Mouse (Mus musculus): ENCODE results near the gene Pilrb2. TPM values are rescaled to one million over a fixed set of nuclear protein-coding genes. Genes with fewer than 3 reads are reported as not detected.

Pilrb2 gene
- total and polyA plus RNA-seq, 3 experiments = not detected

GRCm38 (mm10) chr5:137914508-137914907 lies 42.9 kb upstream of the Pilrb2 start:
- TF ChIP-seq SMC3 (IDR thresholded peaks at IDR 0.05; ENCODE audit: low read depth, low read length) (peak; percentile 38), CTCF (conservative IDR thresholded peaks at IDR 0.05 in 1 of 2, IDR thresholded peaks at IDR 0.05 in 1 of 2; ENCODE audit: low read depth in 2 of 2, low read length in 2 of 2) (peak in 1 of 2 experiments; percentile 57; a peak in 2 of 4 replicates), ETS1 (conservative IDR thresholded peaks at IDR 0.05; ENCODE audit: low read depth, low read length) (no peak), RAD21 (IDR thresholded peaks at IDR 0.05; ENCODE audit: low read depth, low read length) (peak; percentile 38)
- no peak overlapping the region for H3K27ac ChIP-seq (ENCODE audit: insufficient read depth, low read depth)
- dilution Hi-C loops (cut with MboI; ENCODE audit: extremely low pct_ligation_motif_present, extremely low pct_unique_long_range_greater_than_20kb, low sequenced_read_pairs) (no loop called here), in situ Hi-C loops (cut with MboI; ENCODE audit: low pct_ligation_motif_present, low pct_unique_long_range_greater_than_20kb, low sequenced_read_pairs) (no loop called here)
- no peaks in the 10 kb centered on the region for H3K79me2 ChIP-seq (replicated peaks; ENCODE audit: control insufficient read depth, extremely low read depth, insufficient read depth, poor library complexity, severe bottlenecking)
- DNase-seq (ENCODE audit: extremely low read depth) = no peak
- H3K4me2 ChIP-seq (ENCODE audit: insufficient read depth, low read depth, poor library complexity, severe bottlenecking) = no peak overlapping the region
- H3K9me3 ChIP-seq (replicated peaks; ENCODE audit: low read length) = no peaks in the 10 kb centered on the region
- H3K4me1 ChIP-seq (ENCODE audit: control insufficient read depth in 1 of 2, insufficient read depth in 2 of 2) = peaks cover 2 to 14% of the 10 kb centered on the region in 2 experiments; a peak in 2 of 4 replicates
- H3K4me3 ChIP-seq (replicated peaks in 1 of 3; ENCODE audit: low read depth in 2 of 3, low read length in 2 of 3, poor library complexity in 1 of 3) = no peak overlapping the region
- no peaks in the 10 kb centered on the region for H3K27me3 ChIP-seq (replicated peaks)
- H3K9ac ChIP-seq (ENCODE audit: insufficient read depth, low read depth) = no peak overlapping the region
- no peaks in the 10 kb centered on the region for H3K36me3 ChIP-seq (replicated peaks in 1 of 2; ENCODE audit: control insufficient read depth in 1 of 2, insufficient read depth in 1 of 2, low read length in 1 of 2)

GRCm38 (mm10) chr5:137909564-137910262 lies 38.1 kb upstream of the Pilrb2 start:
- in situ Hi-C loops (cut with MboI; ENCODE audit: low pct_ligation_motif_present, low pct_unique_long_range_greater_than_20kb, low sequenced_read_pairs) = no loop called here
- no peaks in the 10 kb centered on the region for H3K9me3 ChIP-seq (replicated peaks; ENCODE audit: low read length)

GRCm38 (mm10) chr5:137897812-137898211 lies 26.2 kb upstream of the Pilrb2 start:
- Histone ChIP-seq H3K9me3 (replicated peaks; ENCODE audit: low read length) (no peaks in the 10 kb centered on the region), H3K4me2 (ENCODE audit: insufficient read depth, low read depth, poor library complexity, severe bottlenecking) (no peak overlapping the region), H3K27ac (ENCODE audit: insufficient read depth, low read depth) (no peak overlapping the region), H3K36me3 (replicated peaks in 1 of 2; ENCODE audit: control insufficient read depth in 1 of 2, insufficient read depth in 1 of 2, low read length in 1 of 2) (no peaks in the 10 kb centered on the region), H3K4me1 (ENCODE audit: control insufficient read depth in 1 of 2, insufficient read depth in 2 of 2) (peaks cover 0 to 9% of the 10 kb centered on the region in 2 experiments; a peak in 2 of 4 replicates), H3K9ac (ENCODE audit: insufficient read depth, low read depth) (no peak overlapping the region; the same call in 1 of the 2 replicates), H3K4me3 (replicated peaks in 1 of 3; ENCODE audit: low read depth in 2 of 3, low read length in 2 of 3, poor library complexity in 1 of 3) (no peak overlapping the region), H3K27me3 (replicated peaks) (no peaks in the 10 kb centered on the region), H3K79me2 (replicated peaks; ENCODE audit: control insufficient read depth, extremely low read depth, insufficient read depth, poor library complexity, severe bottlenecking) (no peaks in the 10 kb centered on the region)
- TF ChIP-seq CTCF (conservative IDR thresholded peaks at IDR 0.05 in 1 of 2, IDR thresholded peaks at IDR 0.05 in 1 of 2; ENCODE audit: low read depth in 2 of 2, low read length in 2 of 2) = no peak
- TF ChIP-seq ZNF384 (IDR thresholded peaks at IDR 0.05; ENCODE audit: low read depth, low read length) = peak; percentile 91
- TF ChIP-seq RCOR1 (conservative IDR thresholded peaks at IDR 0.05; ENCODE audit: low read depth, low read length) = no peak
- TF ChIP-seq EP300 (IDR thresholded peaks at IDR 0.05; ENCODE audit: low read length) = no peak
- TF ChIP-seq JUN (IDR thresholded peaks at IDR 0.05; ENCODE audit: insufficient read depth, low read depth, low read length) = no peak
- no peak for TF ChIP-seq ELF1 (IDR thresholded peaks at IDR 0.05; ENCODE audit: low read depth, low read length)
- no peak for DNase-seq (ENCODE audit: extremely low read depth)
- dilution Hi-C loops (cut with MboI; ENCODE audit: extremely low pct_ligation_motif_present, extremely low pct_unique_long_range_greater_than_20kb, low sequenced_read_pairs) (no loop called here), in situ Hi-C loops (cut with MboI; ENCODE audit: low pct_ligation_motif_present, low pct_unique_long_range_greater_than_20kb, low sequenced_read_pairs) (no loop called here)

More at GRCm38 (mm10) chr5:137909564-137910262, 38.1 kb upstream of the Pilrb2 start:
- Histone ChIP-seq H3K27me3 (replicated peaks) (no peaks in the 10 kb centered on the region), H3K27ac (ENCODE audit: insufficient read depth, low read depth) (no peak overlapping the region), H3K4me3 (replicated peaks in 1 of 3; ENCODE audit: low read depth in 2 of 3, low read length in 2 of 3, poor library complexity in 1 of 3) (no peak overlapping the region), H3K4me2 (ENCODE audit: insufficient read depth, low read depth, poor library complexity, severe bottlenecking) (no peak overlapping the region), H3K36me3 (replicated peaks in 1 of 2; ENCODE audit: control insufficient read depth in 1 of 2, insufficient read depth in 1 of 2, low read length in 1 of 2) (no peaks in the 10 kb centered on the region), H3K79me2 (replicated peaks; ENCODE audit: control insufficient read depth, extremely low read depth, insufficient read depth, poor library complexity, severe bottlenecking) (no peaks in the 10 kb centered on the region), H3K4me1 (ENCODE audit: control insufficient read depth in 1 of 2, insufficient read depth in 2 of 2) (0 out of 4 replicates have a peak, but pooled peaks cover 0 to under 1% of the 10 kb centered on the region in 2 experiments), H3K9ac (ENCODE audit: insufficient read depth, low read depth) (no peak overlapping the region)
- TF ChIP-seq ETS1 (conservative IDR thresholded peaks at IDR 0.05; ENCODE audit: low read depth, low read length) = 0 out of 2 replicates have a peak, but pooled peaks have one; percentile 11
- TF ChIP-seq USF2 (conservative IDR thresholded peaks at IDR 0.05; ENCODE audit: low read depth, low read length) = no peak
- dilution Hi-C loops (cut with MboI; ENCODE audit: extremely low pct_ligation_motif_present, extremely low pct_unique_long_range_greater_than_20kb, low sequenced_read_pairs) = no loop called here
- DNase-seq (ENCODE audit: extremely low read depth) = no peak

Data from CH12.LX (cell line).